Mouse (Mus musculus) lung, embryonic 15.5 days (tissue): Measurements from ENCODE around the gene Gm20911. TPM values are rescaled to one million over a fixed set of nuclear protein-coding genes. Genes with fewer than 3 reads are reported as not detected.
"Not testable (repeated sequence)": the region's sequence is repeated elsewhere in the genome, so short reads cannot be mapped to it uniquely, and the experiment has no call there.

Source experiments
- ATAC-seq: fragments of 200-750 bp; cut with Nextera tagmentation; 2 replicates; pipeline ENCODE4 v1.8.0; 2017; ENCODE audit warnings: moderate number of reproducible peaks, borderline replicate concordance; ENCODE audit not compliant: low FRiP score, low TSS enrichment; ENCODE audit errors: extremely low read depth
- H3K27ac ChIP-seq: fragments of 300-500 bp; sonication (generic); 2 replicates; pipeline ENCODE4 v1.5.1; 2015; ENCODE audit warnings: moderate library complexity, mild to moderate bottlenecking, inconsistent platforms
- H3K27me3 ChIP-seq: fragments of 300-500 bp; sonication (generic); 2 replicates; pipeline ENCODE4 v1.6.1; 2015; ENCODE audit warnings: inconsistent platforms
- H3K36me3 ChIP-seq: fragments of 300-500 bp; sonication (generic); 2 replicates; pipeline ENCODE4 v1.6.1; 2015; ENCODE audit warnings: inconsistent platforms
- H3K4me1 ChIP-seq: fragments of 300-500 bp; sonication (generic); 2 replicates; pipeline ENCODE4 v1.6.1; 2015; ENCODE audit warnings: inconsistent platforms
- H3K4me2 ChIP-seq: fragments of 300-500 bp; sonication (generic); 2 replicates; pipeline ENCODE4 v1.6.1; 2015; ENCODE audit warnings: inconsistent platforms, mild to moderate bottlenecking, moderate library complexity
- H3K4me3 ChIP-seq: fragments of 300-500 bp; sonication (generic); 2 replicates; pipeline ENCODE4 v1.5.1; 2015; ENCODE audit warnings: mild to moderate bottlenecking, inconsistent platforms
- H3K9ac ChIP-seq: fragments of 300-500 bp; sonication (generic); 2 replicates; pipeline ENCODE4 v1.6.1; 2015; ENCODE audit warnings: inconsistent platforms
- H3K9me3 ChIP-seq: fragments of 300-500 bp; sonication (generic); 2 replicates; pipeline ENCODE4 v1.6.1; 2016; ENCODE audit warnings: inconsistent platforms
- WGBS: fragments of 180-500 bp; shearing (Covaris S2); methylation state at CpG from one replicate; pipeline ENCODE4 v1.1.7; 2015; 5-methylcytosine and 5-hydroxymethylcytosine counted together
- polyA plus RNA-seq: library from polyadenylated mRNA; unstranded; fragments of >200 nt; fragmentation: Nextera tagmentation; extraction: Ambion mirVana; gene quantifications from 2 replicates; pipeline ENCODE4 v1.2.1, GENCODE M21; 2015

The Gm20911 gene
- polyA plus RNA-seq: not detected in 2 replicates

DNA sequence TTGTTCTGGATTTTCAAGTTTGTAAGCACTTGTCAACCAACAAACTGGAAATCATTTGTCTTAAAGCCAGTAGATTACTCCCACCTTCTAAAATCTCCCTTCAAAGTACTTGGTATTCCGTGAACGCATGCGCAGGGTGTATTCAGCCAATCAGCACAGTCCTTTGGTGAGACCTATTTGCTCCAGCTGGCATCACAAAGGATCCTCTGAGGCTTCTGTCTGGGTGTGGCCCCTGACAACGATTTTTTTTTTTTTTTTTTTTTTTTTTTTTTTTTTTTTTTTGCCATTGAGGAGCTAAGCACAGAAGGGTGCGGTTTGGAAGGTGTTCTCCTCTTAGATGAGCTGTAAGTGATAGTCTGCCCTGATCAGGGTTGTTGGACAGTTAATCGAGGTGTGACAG is at the start of gene Gm20911:
Gene Gm20911 (plus strand): TSS at position 301 of the 400 bp plus-strand sequence.
- H3K4me3 ChIP-seq, H3K4me2 ChIP-seq, ATAC-seq, H3K9ac ChIP-seq, H3K4me1 ChIP-seq, H3K27me3 ChIP-seq, H3K9me3 ChIP-seq, H3K27ac ChIP-seq, H3K36me3 ChIP-seq: not testable (repeated sequence)
- WGBS: no CpG with 5 or more reads among the region's 6 CpGs
